Mouse (Mus musculus): ENCODE measurements around the gene Pgc. TPM values are rescaled to one million over a fixed set of nuclear protein-coding genes. Genes with fewer than 3 reads are reported as not detected.

Pgc gene
- total and polyA plus RNA-seq, 2 experiments from 2014 or later = not detected

- ATAC-seq (peak; percentile 78), DNase-seq (peak; percentile 82)
- Histone ChIP-seq H3K4me1 (ENCODE audit: insufficient read depth) (0 out of 2 replicates have a peak, but pooled peaks cover 13% of the 10 kb centered on the region), H3K27ac (ENCODE audit: low read depth, low read length) (peak within 1 kb of the TSS; percentile 90), H3K36me3 (ENCODE audit: insufficient read depth) (peaks cover 13% of the 10 kb centered on the region; the same call in 1 of the 2 replicates), H3K9ac (peak within 1 kb of the TSS; percentile 78), H3K9me3 (ENCODE audit: low read length) (no peaks in the 10 kb centered on the region), H3K4me3 (ENCODE audit: low read depth, low read length) (peak within 1 kb of the TSS; percentile 63), H3K27me3 (ENCODE audit: insufficient read depth, low read length) (no peaks in the 10 kb centered on the region), H3K4me2 (ENCODE audit: low read depth) (peak within 1 kb of the TSS; percentile 91)
- 1% methylated on average over 54 of the region's 58 CpGs for WGBS
- TF ChIP-seq CTCF (IDR thresholded peaks at IDR 0.05; ENCODE audit: low read depth) = peak; percentile 41; the same call in 1 of the 2 replicates
Measured at GRCm38 (mm10) chr17:47688608-47689575, 37.8 kb upstream of the Pgc start, which contains the start of gene Frs3. Gene Frs3, plus strand, starts transcription at chr17:47689030.

GRCm38 (mm10) chr17:47689894-47690293 is 36.7 kb upstream of the Pgc start:
- H3K9ac ChIP-seq = no peak overlapping the region; the same call in 1 of the 2 replicates
- ATAC-seq = no peak

GRCm38 (mm10) chr17:47691650-47692049 is 35.0 kb upstream of the Pgc start:
- 0 out of 2 replicates have a peak, but pooled peaks cover 13% of the 10 kb centered on the region for H3K4me1 ChIP-seq (ENCODE audit: insufficient read depth)
- DNase-seq (no peak), ATAC-seq (no peak)
- no peak overlapping the region for H3K27ac ChIP-seq (ENCODE audit: low read depth, low read length)
- H3K36me3 ChIP-seq (ENCODE audit: insufficient read depth) = no peaks in the 10 kb centered on the region
- no peak overlapping the region for H3K4me2 ChIP-seq (ENCODE audit: low read depth)
- no peak overlapping the region for H3K4me3 ChIP-seq (ENCODE audit: low read depth, low read length)
- 87% methylated on average over 3 of the region's 3 CpGs for WGBS
- no peaks in the 10 kb centered on the region for H3K9me3 ChIP-seq (ENCODE audit: low read length)
- no peak for TF ChIP-seq CTCF (IDR thresholded peaks at IDR 0.05; ENCODE audit: low read depth)
- H3K9ac ChIP-seq = no peak overlapping the region
- H3K27me3 ChIP-seq (ENCODE audit: insufficient read depth, low read length) = no peaks in the 10 kb centered on the region

More at GRCm38 (mm10) chr17:47689894-47690293, 36.7 kb upstream of the Pgc start:
- H3K27me3 ChIP-seq (ENCODE audit: insufficient read depth, low read length) = no peaks in the 10 kb centered on the region
- peak overlapping the region; percentile 63; the same call in 1 of the 2 replicates for H3K4me3 ChIP-seq (ENCODE audit: low read depth, low read length)
- no peak overlapping the region for H3K27ac ChIP-seq (ENCODE audit: low read depth, low read length)
- H3K4me1 ChIP-seq (ENCODE audit: insufficient read depth) = 0 out of 2 replicates have a peak, but pooled peaks cover 13% of the 10 kb centered on the region
- no peaks in the 10 kb centered on the region for H3K9me3 ChIP-seq (ENCODE audit: low read length)
- WGBS = 88% methylated on average over 8 of the region's 8 CpGs
- no peak for DNase-seq
- H3K36me3 ChIP-seq (ENCODE audit: insufficient read depth) = peaks cover 4% of the 10 kb centered on the region; the same call in 1 of the 2 replicates
- TF ChIP-seq CTCF (IDR thresholded peaks at IDR 0.05; ENCODE audit: low read depth) = no peak
- H3K4me2 ChIP-seq (ENCODE audit: low read depth) = peak overlapping the region; percentile 91

- no peaks in the 10 kb centered on the region for H3K9me3 ChIP-seq (ENCODE audit: low read length)
- peak overlapping the region; percentile 77 for H3K4me2 ChIP-seq (ENCODE audit: low read depth)
- no peaks in the 10 kb centered on the region for H3K27me3 ChIP-seq (ENCODE audit: insufficient read depth, low read length)
- TF ChIP-seq CTCF (IDR thresholded peaks at IDR 0.05; ENCODE audit: low read depth) = no peak
- peak overlapping the region; percentile 66 for H3K4me3 ChIP-seq (ENCODE audit: low read depth, low read length)
- ATAC-seq (no peak; the same call in 1 of the 2 replicates), DNase-seq (no peak)
- H3K4me1 ChIP-seq (ENCODE audit: insufficient read depth) = 0 out of 2 replicates have a peak, but pooled peaks cover 6% of the 10 kb centered on the region
- H3K36me3 ChIP-seq (ENCODE audit: insufficient read depth) = peaks cover 3% of the 10 kb centered on the region; the same call in 1 of the 2 replicates
- WGBS = 37% methylated on average over 13 of the region's 13 CpGs
- H3K9ac ChIP-seq = peak overlapping the region; percentile 92
- H3K27ac ChIP-seq (ENCODE audit: low read depth, low read length) = peak overlapping the region; percentile 82; the same call in 1 of the 2 replicates
Measured at GRCm38 (mm10) chr17:47693671-47694441, 32.8 kb upstream of the Pgc start.

DNA sequence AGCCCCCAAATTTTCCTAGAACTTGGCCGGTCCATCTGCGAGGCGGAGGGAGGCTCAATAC is 32.4 kb upstream of the Pgc start, which contains the start of gene Gm21981:
Gene Gm21981, minus strand, starts transcription at position 14 of the 61 bp plus-strand sequence.
- WGBS = 0% methylated on average over 3 of the region's 3 CpGs
- Histone ChIP-seq H3K9ac (peak within 1 kb of the TSS; percentile 92), H3K27ac (ENCODE audit: low read depth, low read length) (peak within 1 kb of the TSS; percentile 82), H3K9me3 (ENCODE audit: low read length) (no peaks in the 10 kb centered on the region), H3K36me3 (ENCODE audit: insufficient read depth) (peaks cover 3% of the 10 kb centered on the region; the same call in 1 of the 2 replicates), H3K4me2 (ENCODE audit: low read depth) (peak within 1 kb of the TSS; percentile 77), H3K4me3 (ENCODE audit: low read depth, low read length) (peak within 1 kb of the TSS; percentile 66), H3K4me1 (ENCODE audit: insufficient read depth) (0 out of 2 replicates have a peak, but pooled peaks cover 6% of the 10 kb centered on the region), H3K27me3 (ENCODE audit: insufficient read depth, low read length) (no peaks in the 10 kb centered on the region)
- no peak; the same call in 1 of the 2 replicates for TF ChIP-seq CTCF (IDR thresholded peaks at IDR 0.05; ENCODE audit: low read depth)
- DNase-seq = no peak
- no peak for ATAC-seq

GRCm38 (mm10) chr17:47694503-47695336 is 31.9 kb upstream of the Pgc start, which contains the start of gene Prickle4:
Gene Prickle4, minus strand, starts transcription at chr17:47694736.
- TF ChIP-seq CTCF (IDR thresholded peaks at IDR 0.05; ENCODE audit: low read depth) = peak; percentile 83

More at GRCm38 (mm10) chr17:47694503-47695336, 31.9 kb upstream of the Pgc start, which contains the start of gene Prickle4:
- Histone ChIP-seq H3K9me3 (ENCODE audit: low read length) (no peaks in the 10 kb centered on the region), H3K4me2 (ENCODE audit: low read depth) (peak within 1 kb of the TSS; percentile 77), H3K36me3 (ENCODE audit: insufficient read depth) (peaks cover 6% of the 10 kb centered on the region; the same call in 1 of the 2 replicates), H3K27me3 (ENCODE audit: insufficient read depth, low read length) (no peaks in the 10 kb centered on the region), H3K4me3 (ENCODE audit: low read depth, low read length) (peak within 1 kb of the TSS; percentile 66), H3K9ac (peak within 1 kb of the TSS; percentile 92), H3K4me1 (ENCODE audit: insufficient read depth) (0 out of 2 replicates have a peak, but pooled peaks cover 4% of the 10 kb centered on the region), H3K27ac (ENCODE audit: low read depth, low read length) (peak within 1 kb of the TSS; percentile 82)
- peak; percentile 97 for DNase-seq
- 3% methylated on average over 71 of the region's 82 CpGs for WGBS
- ATAC-seq = peak; percentile 98

Measured in forebrain, postnatal 0 days (tissue).